Mouse (Mus musculus) heart, postnatal 0 days (tissue): ENCODE data around the gene Scube2.
A peak's percentile ranks its signal among the peaks of the same experiment; 100 is the strongest.

Experiments used
- CTCF ChIP-seq: IDR thresholded peaks from 2 replicates; pipeline ENCODE4 v1.5.1; 2016; ENCODE audit warnings: antibody characterized with exemption, control low read depth, low read depth
- EP300 ChIP-seq: IDR thresholded peaks from 2 replicates; pipeline ENCODE4 v1.6.1; 2016; ENCODE audit warnings: antibody characterized with exemption, low read depth

- peak; percentile 47 for TF ChIP-seq CTCF
- no peak for TF ChIP-seq EP300
Measured at GRCm38 (mm10) chr7:109804843-109805242, 60.6 kb downstream of the Scube2 start.
